Mouse (Mus musculus) small intestine, adult 2 months (tissue): ENCODE measurements around the gene Ptprb. TPM values are rescaled to one million over a fixed set of nuclear protein-coding genes. Genes with fewer than 3 reads are reported as not detected.

ENCODE experiments used
- H3K27ac ChIP-seq: fragments of 200-500 bp; 2 replicates; pipeline ENCODE4 v1.5.1; 2012; ENCODE audit warnings: low read depth, low read length, control low read depth, inconsistent platforms; ENCODE audit not compliant: insufficient read depth
- H3K27me3 ChIP-seq: fragments of 200-500 bp; 2 replicates; pipeline ENCODE4 v1.6.1; 2012; ENCODE audit warnings: mild to moderate bottlenecking, moderate library complexity, low read length, inconsistent platforms; ENCODE audit not compliant: control insufficient read depth, insufficient read depth
- H3K36me3 ChIP-seq: fragments of 200-500 bp; 2 replicates; pipeline ENCODE4 v1.6.1; 2012; ENCODE audit warnings: mild to moderate bottlenecking, low read length, control low read depth, inconsistent platforms; ENCODE audit not compliant: control insufficient read depth, insufficient read depth
- H3K4me1 ChIP-seq: fragments of 200-500 bp; 2 replicates; pipeline ENCODE4 v1.6.1; 2012; ENCODE audit warnings: low read length, inconsistent platforms, mixed read lengths; ENCODE audit not compliant: control insufficient read depth, insufficient read depth, insufficient read length
- H3K4me3 ChIP-seq: fragments of 200-500 bp; 2 replicates; pipeline ENCODE4 v1.5.1; 2012; ENCODE audit warnings: low read depth, mild to moderate bottlenecking, control low read depth, inconsistent platforms, low read length, moderate library complexity
- CTCF ChIP-seq: fragments of 200-500 bp; IDR thresholded peaks from 2 replicates; pipeline ENCODE4 v1.5.1; 2012; ENCODE audit warnings: low read depth, mild to moderate bottlenecking, control low read depth, inconsistent platforms, low read length, moderate library complexity, mixed read lengths; ENCODE audit not compliant: insufficient replicate concordance, insufficient read length; ENCODE audit errors: extremely low read depth
- POLR2A ChIP-seq: fragments of 200-500 bp; IDR thresholded peaks from 2 replicates; pipeline ENCODE4 v1.6.1; 2012; ENCODE audit warnings: low read depth, mild to moderate bottlenecking, control low read depth, inconsistent platforms, low read length, moderate library complexity
- WGBS: fragments of 180-500 bp; shearing (Covaris S2); methylation state at CpG from one replicate; pipeline ENCODE4 v1.1.7; 2018; 5-methylcytosine and 5-hydroxymethylcytosine counted together
- polyA plus RNA-seq: library from polyadenylated mRNA; depleted of rRNA; stranded (reverse); fragments of >200 nt; gene quantifications from 2 replicates; pipeline ENCODE4 v1.2.3, GENCODE M21; 2012

Ptprb gene
- polyA plus RNA-seq, 1 experiment: 2.3 TPM

- no peak for TF ChIP-seq CTCF
- no peak for TF ChIP-seq POLR2A
- no peak overlapping the region for H3K27ac ChIP-seq
- H3K4me1 ChIP-seq: no peaks in the 10 kb centered on the region
- 85% methylated on average over 4 of the region's 4 CpGs for WGBS
- no peaks in the 10 kb centered on the region for H3K36me3 ChIP-seq
- peaks cover 7% of the 10 kb centered on the region for H3K27me3 ChIP-seq
- no peak overlapping the region for H3K4me3 ChIP-seq
These were observed 21.1 kb downstream of the Ptprb start for GRCm38 (mm10) chr10:116296439-116296838.

DNA sequence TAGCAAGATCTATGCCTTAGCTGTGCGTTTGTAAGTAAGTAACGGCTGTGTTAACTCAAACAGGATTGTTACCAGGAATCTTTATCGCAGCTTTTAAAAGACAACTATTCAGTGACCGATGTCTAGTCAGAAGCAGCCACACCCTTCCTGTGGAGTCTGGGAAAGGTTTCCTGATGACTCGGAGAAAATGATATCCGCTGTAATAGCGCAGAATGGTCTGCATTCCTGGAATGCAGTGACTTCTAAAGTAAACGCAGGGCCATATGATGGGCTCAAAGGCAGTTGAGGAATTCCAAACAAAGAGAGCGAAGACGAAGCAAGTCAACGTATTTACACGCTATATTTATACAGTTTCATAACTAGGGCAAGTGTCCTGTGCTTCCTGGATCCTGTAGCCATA is 22.5 kb downstream of the Ptprb start:
- no peak overlapping the region for H3K4me3 ChIP-seq
- TF ChIP-seq POLR2A (no peak), CTCF (no peak)
- 27% methylated on average over 12 of the region's 12 CpGs for WGBS
- no peak overlapping the region for H3K27ac ChIP-seq
- H3K4me1 ChIP-seq: no peaks in the 10 kb centered on the region
- no peaks in the 10 kb centered on the region for H3K36me3 ChIP-seq
- peaks cover 9% of the 10 kb centered on the region for H3K27me3 ChIP-seq

GRCm38 (mm10) chr10:116300824-116301223 is 25.5 kb downstream of the Ptprb start:
- H3K27ac ChIP-seq: no peak overlapping the region; the same call in 1 of the 2 replicates

DNA sequence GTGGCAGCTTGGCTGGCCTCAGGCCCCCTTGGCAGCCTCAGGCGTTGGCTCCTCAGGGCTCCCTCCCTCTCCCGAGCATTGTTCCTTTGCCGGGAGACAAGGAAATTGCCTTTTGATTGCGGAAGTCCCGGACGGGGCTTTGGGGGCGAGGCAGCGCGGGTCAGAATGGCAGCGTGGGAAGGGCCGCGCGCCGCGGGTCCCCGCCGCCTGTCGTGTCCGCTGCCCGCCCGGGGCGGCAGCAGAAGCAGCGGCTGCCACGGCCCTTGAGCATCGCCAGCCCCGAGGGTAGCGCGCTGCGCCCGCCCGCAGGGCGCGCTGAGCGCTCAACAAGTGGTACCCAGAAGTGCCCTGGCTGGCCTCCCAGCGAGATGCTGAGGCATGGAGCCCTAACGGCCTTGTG is 25.9 kb downstream of the Ptprb start:
- peaks cover 9% of the 10 kb centered on the region for H3K27me3 ChIP-seq
- H3K4me3 ChIP-seq: peak overlapping the region; percentile 49
- TF ChIP-seq POLR2A (no peak), CTCF (no peak)
- 3% methylated on average over 36 of the region's 36 CpGs for WGBS
- H3K4me1 ChIP-seq: no peaks in the 10 kb centered on the region
- no peaks in the 10 kb centered on the region for H3K36me3 ChIP-seq
- peak overlapping the region; percentile 10; the same call in 1 of the 2 replicates for H3K27ac ChIP-seq

More at GRCm38 (mm10) chr10:116300824-116301223, 25.5 kb downstream of the Ptprb start:
- 39% methylated on average over 7 of the region's 7 CpGs for WGBS
- H3K27me3 ChIP-seq: peaks cover 9% of the 10 kb centered on the region
- H3K36me3 ChIP-seq: no peaks in the 10 kb centered on the region
- no peaks in the 10 kb centered on the region for H3K4me1 ChIP-seq
- TF ChIP-seq POLR2A: no peak
- TF ChIP-seq CTCF: no peak
- H3K4me3 ChIP-seq: 0 out of 2 replicates have a peak overlapping the region, but pooled peaks have one; percentile 49

DNA sequence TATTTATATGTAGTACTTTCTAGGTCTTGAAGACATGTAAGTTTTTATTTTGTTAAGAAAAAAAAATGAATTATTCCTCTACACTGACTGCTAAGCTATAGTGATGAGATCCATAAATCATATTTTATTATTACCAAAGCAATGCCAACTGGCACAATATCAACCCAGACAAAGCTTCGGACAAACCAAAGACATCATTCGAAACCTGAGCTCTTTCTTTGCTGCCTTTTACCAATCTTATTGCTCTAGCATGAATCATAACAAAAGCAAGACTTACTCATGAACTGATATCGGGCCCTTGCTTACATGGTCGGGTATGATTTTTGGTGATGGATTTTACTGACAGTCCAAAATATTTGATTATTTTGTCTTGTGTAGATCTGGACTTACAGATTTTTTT is 29.0 kb downstream of the Ptprb start:
- WGBS: 82% methylated on average over 4 of the region's 4 CpGs
- no peaks in the 10 kb centered on the region for H3K4me1 ChIP-seq
- H3K27ac ChIP-seq: no peak overlapping the region
- H3K36me3 ChIP-seq: no peaks in the 10 kb centered on the region
- TF ChIP-seq POLR2A: no peak
- TF ChIP-seq CTCF: no peak
- H3K27me3 ChIP-seq: peaks cover 9% of the 10 kb centered on the region
- H3K4me3 ChIP-seq: no peak overlapping the region

GRCm38 (mm10) chr10:116309460-116309859 is 34.1 kb downstream of the Ptprb start:
- H3K36me3 ChIP-seq: no peaks in the 10 kb centered on the region
- no peaks in the 10 kb centered on the region for H3K4me1 ChIP-seq
- no peak overlapping the region for H3K4me3 ChIP-seq
- no peaks in the 10 kb centered on the region for H3K27me3 ChIP-seq
- WGBS: 75% methylated on average over 2 of the region's 2 CpGs
- no peak overlapping the region for H3K27ac ChIP-seq
- no peak for TF ChIP-seq CTCF
- TF ChIP-seq POLR2A: no peak

- no peak overlapping the region for H3K4me3 ChIP-seq
- no peaks in the 10 kb centered on the region for H3K4me1 ChIP-seq
- TF ChIP-seq POLR2A (no peak), CTCF (no peak)
- no peaks in the 10 kb centered on the region for H3K27me3 ChIP-seq
- WGBS: 37% methylated on average over 11 of the region's 11 CpGs
- H3K36me3 ChIP-seq: no peaks in the 10 kb centered on the region
- no peak overlapping the region; the same call in 1 of the 2 replicates for H3K27ac ChIP-seq
These were observed 35.3 kb downstream of the Ptprb start for GRCm38 (mm10) chr10:116310516-116311210.
